Mouse (Mus musculus) hindbrain, postnatal 0 days (tissue): ENCODE results near the gene Slc52a3. TPM values are rescaled to one million over a fixed set of nuclear protein-coding genes. Genes with fewer than 3 reads are reported as not detected.

Experiments used
- ATAC-seq: fragments of 200-750 bp; cut with Nextera tagmentation; 2 replicates; pipeline ENCODE4 v1.8.0; 2017; ENCODE audit warnings: mild to moderate bottlenecking, moderate TSS enrichment, moderate library complexity
- DNase-seq: peaks from one replicate; pipeline ENCODE4 v3.0.0-alpha.2; 2015; ENCODE audit warnings: low spot score
- H3K27ac ChIP-seq: fragments of 300-500 bp; sonication (generic); 2 replicates; pipeline ENCODE4 v1.5.1; 2014; ENCODE audit warnings: mild to moderate bottlenecking
- H3K27me3 ChIP-seq: fragments of 300-500 bp; sonication (generic); 2 replicates; pipeline ENCODE4 v1.6.1; 2014; ENCODE audit warnings: low read length, mixed read lengths; ENCODE audit not compliant: insufficient read depth
- H3K36me3 ChIP-seq: fragments of 300-500 bp; sonication (generic); 2 replicates; pipeline ENCODE4 v1.6.1; 2014; ENCODE audit warnings: low read length, mixed read lengths; ENCODE audit not compliant: insufficient read depth
- H3K4me1 ChIP-seq: fragments of 300-500 bp; sonication (generic); 2 replicates; pipeline ENCODE4 v1.6.1; 2014; ENCODE audit warnings: antibody characterized with exemption, low read length, mixed read lengths; ENCODE audit not compliant: insufficient read depth
- H3K4me2 ChIP-seq: fragments of 300-500 bp; sonication (generic); 2 replicates; pipeline ENCODE4 v1.6.1; 2014; ENCODE audit warnings: low read depth, mild to moderate bottlenecking, low read length, moderate library complexity, mixed read lengths
- H3K4me3 ChIP-seq: fragments of 300-500 bp; sonication (generic); 2 replicates; pipeline ENCODE4 v1.5.1; 2014; ENCODE audit warnings: low read length
- H3K9ac ChIP-seq: fragments of 300-500 bp; sonication (generic); replicated peaks from 2 replicates; pipeline ENCODE4 v1.6.1; 2014; ENCODE audit warnings: mild to moderate bottlenecking, low read length, moderate library complexity, mixed read lengths
- H3K9me3 ChIP-seq: fragments of 300-500 bp; sonication (generic); 2 replicates; pipeline ENCODE4 v1.6.1; 2016; ENCODE audit warnings: low read length, mixed read lengths
- CTCF ChIP-seq: IDR thresholded peaks from 2 replicates; pipeline ENCODE4 v1.5.1; 2016; ENCODE audit warnings: antibody characterized with exemption, control low read depth, low read depth
- WGBS: fragments of 180-500 bp; shearing (Covaris S2); extraction: QIAGEN DNeasy Blood & Tissue Kit; methylation state at CpG from one replicate; pipeline ENCODE4 v1.1.7; 2014; 5-methylcytosine and 5-hydroxymethylcytosine counted together
- polyA plus RNA-seq: library from polyadenylated mRNA; unstranded; fragments of >200 nt; fragmentation: Nextera tagmentation; extraction: Ambion mirVana; gene quantifications from 2 replicates; pipeline ENCODE4 v1.2.1, GENCODE M21; 2015
- total RNA-seq: library from RNA; depleted of rRNA; stranded (reverse); fragments of >200 nt; gene quantifications from 2 replicates; pipeline ENCODE4 v1.2.3, GENCODE M21; 2014

Slc52a3 gene
- total and polyA plus RNA-seq, 2 experiments from 2014 or later, result 2.7 TPM

DNA sequence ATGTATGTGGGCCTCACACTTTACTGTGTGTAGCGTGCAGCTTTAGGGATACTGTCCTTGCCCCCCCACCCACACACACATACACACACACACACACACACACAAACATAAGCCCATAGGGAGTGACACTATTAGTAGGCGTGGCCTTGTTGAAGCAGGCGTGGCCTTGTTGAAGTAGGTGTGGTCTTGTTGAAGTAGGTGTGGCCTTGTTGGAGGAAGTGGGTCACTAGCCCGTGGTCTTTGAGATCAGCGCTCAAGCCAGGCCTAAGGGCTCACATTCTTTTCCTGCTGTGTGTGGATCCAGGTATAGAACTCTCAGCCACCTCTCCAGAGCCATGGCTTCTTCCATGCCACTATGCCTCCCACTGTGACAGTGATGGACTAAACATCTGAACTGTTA lies 34.7 kb downstream of the Slc52a3 start:
- DNase-seq (no peak), ATAC-seq (no peak)
- Histone ChIP-seq H3K9me3 (peaks cover 6% of the 10 kb centered on the region; the same call in 1 of the 2 replicates), H3K4me2 (no peak overlapping the region), H3K4me3 (no peak overlapping the region), H3K27ac (no peak overlapping the region), H3K4me1 (no peaks in the 10 kb centered on the region), H3K27me3 (no peaks in the 10 kb centered on the region), H3K9ac (no peak overlapping the region), H3K36me3 (no peaks in the 10 kb centered on the region)
- TF ChIP-seq CTCF, result no peak
- WGBS, result 87% methylated on average over 5 of the region's 5 CpGs

DNA sequence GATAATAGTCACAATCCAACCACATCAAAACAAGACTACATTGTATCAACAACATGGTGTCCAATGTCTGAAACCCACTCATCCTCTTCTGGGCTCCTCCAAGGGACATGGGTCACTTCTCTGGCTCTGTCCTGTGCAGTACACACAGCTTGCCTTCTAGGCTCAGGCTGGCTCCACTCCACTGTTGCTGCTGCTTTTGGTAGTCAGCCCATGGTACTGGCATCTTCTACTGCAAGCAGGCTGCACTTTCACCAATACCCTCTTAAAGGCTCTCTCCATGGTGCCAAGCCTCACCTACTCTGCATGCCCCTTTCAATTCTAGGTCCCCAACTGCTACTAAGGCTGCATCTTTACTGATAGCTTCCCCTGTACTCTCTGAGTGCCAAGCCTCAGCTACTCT lies 43.8 kb downstream of the Slc52a3 start:
- Histone ChIP-seq H3K4me2 (no peak overlapping the region), H3K4me1 (no peaks in the 10 kb centered on the region), H3K36me3 (no peaks in the 10 kb centered on the region), H3K27ac (no peak overlapping the region), H3K4me3 (no peak overlapping the region), H3K27me3 (no peaks in the 10 kb centered on the region), H3K9me3 (peaks cover 6% of the 10 kb centered on the region; the same call in 1 of the 2 replicates), H3K9ac (no peak overlapping the region)
- no peak for TF ChIP-seq CTCF
- ATAC-seq (no peak), DNase-seq (no peak)

DNA sequence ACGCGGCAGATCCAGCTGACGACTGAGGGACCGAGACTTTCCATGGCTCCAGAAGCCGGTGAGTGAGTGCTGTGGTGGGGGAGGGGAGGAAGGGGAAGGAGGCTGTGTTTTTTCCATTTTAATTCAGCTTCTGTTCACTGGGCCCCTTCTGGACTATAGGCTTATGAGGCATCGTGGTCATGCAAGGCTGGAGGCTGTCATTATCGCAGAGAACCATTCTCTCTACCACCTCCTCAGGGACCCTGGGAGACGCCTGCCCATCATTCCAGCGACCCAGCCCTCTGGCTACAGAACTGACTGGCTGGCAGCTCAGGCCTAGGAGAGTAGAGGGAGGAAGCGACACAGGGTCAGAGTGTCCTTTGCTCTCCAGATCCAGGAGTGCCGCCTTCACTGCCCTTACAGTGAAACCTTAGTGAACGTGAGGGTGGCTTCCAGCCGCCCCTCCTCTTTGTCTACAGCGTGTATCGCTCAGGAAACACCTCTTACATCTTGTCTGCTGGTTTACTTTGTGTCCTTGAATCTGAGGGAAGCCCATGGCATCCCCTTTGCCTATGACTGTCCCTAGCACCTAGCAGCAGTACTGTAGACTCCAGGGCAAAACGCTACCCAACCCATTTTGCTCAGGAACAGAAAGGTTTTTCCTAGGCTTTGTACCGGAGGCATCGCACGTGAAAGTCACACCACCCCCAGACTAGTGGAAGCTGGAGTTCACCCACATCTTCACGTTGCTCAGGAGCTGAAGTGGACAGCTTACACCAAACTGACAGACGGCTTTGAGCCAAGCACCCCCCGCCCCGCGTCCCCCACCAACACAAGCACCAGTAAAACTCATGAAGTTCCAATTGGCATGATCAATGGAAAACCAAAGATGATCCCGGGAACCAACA lies 51.0 kb downstream of the Slc52a3 start:
- ATAC-seq (peak; percentile 57), DNase-seq (peak; percentile 58)
- H3K9ac ChIP-seq, result no peak overlapping the region; the same call in 1 of the 2 replicates
- H3K4me1 ChIP-seq, result peaks cover 28% of the 10 kb centered on the region
- TF ChIP-seq CTCF, result no peak
- H3K9me3 ChIP-seq, result no peaks in the 10 kb centered on the region
- no peak overlapping the region for H3K4me3 ChIP-seq
- H3K36me3 ChIP-seq, result no peaks in the 10 kb centered on the region
- H3K27ac ChIP-seq, result peak overlapping the region; percentile 26; the same call in 1 of the 2 replicates
- H3K27me3 ChIP-seq, result no peaks in the 10 kb centered on the region
- 7% methylated on average over 25 of the region's 25 CpGs for WGBS
- H3K4me2 ChIP-seq, result peak overlapping the region; percentile 96

DNA sequence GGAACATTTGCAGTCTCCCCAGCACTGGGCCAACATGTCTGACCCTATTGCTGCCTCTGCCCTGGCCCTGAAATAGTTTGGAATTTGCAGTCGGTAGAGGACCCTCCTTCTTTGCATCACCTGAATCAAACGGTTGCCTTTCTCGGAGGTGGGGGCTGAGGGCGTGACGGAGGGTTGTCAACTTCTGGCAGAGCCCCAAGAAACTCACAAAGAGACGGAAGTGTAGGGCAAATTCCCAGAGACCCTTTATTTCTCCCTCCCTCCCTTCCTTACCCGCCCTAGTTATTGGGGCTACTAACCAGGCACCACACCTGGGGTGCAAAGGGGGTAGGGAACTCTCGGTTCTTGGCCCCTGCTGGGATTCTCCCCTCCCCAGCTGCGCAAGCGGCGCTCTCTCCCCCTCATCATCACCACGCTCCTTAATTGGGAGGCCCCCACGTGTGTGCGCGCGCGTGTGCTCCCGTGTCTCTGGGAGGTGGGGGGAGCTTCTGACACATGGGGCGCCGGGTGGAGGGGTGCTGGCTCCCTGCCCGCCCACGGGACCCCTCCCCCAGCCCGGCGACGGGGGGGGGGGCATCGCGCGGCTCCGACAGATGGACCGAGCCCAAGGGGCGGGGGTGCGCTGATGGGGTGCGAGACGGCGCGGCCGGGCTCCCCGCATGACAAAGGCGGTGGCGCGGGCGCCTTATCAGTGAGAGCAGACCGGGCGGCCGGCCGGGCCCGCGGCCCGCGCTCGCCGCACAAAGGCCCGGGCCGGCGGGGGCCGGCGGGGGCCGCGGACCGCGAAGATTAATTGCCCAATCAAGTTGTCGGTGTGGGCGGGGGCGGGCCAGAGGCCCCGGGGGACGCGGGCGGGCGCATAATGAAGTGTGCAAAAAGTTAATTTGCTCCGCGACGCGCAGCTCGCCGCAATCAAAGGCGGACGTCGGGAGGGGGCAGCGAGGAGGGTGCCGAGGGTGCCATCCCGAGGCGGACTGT lies 52.0 kb downstream of the Slc52a3 start:
- DNase-seq (peak; percentile 44), ATAC-seq (peak; percentile 36)
- TF ChIP-seq CTCF, result no peak
- Histone ChIP-seq H3K27me3 (no peaks in the 10 kb centered on the region), H3K4me3 (peak overlapping the region; percentile 56), H3K36me3 (no peaks in the 10 kb centered on the region), H3K4me2 (peak overlapping the region; percentile 96), H3K9ac (peak overlapping the region; percentile 62), H3K9me3 (no peaks in the 10 kb centered on the region), H3K27ac (peak overlapping the region; percentile 58; the same call in 1 of the 2 replicates), H3K4me1 (peaks cover 28% of the 10 kb centered on the region)
- WGBS, result 4% methylated on average over 68 of the region's 82 CpGs

DNA sequence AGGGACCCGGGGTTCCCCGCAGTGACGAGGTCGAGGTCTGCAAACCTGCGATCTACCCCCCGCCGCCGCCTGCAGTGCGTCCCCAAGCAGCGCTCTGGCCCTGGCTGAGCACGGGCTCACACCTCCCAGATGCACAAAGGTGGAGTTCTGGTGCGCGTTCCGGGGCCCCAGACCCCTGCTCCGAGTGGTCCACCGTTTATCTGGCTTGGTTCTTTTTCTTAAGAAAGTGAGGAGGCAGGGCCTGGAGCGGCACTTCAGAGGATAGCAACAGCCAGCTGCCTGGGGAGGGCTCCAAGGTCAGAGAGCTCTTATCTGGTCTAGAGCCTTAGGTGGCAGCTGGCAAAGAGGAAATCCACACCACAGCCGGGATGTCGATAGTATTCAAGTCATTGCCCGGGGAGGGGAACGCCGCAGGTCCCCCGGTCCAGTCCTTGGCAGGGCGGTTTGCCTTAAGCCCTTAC lies 52.7 kb downstream of the Slc52a3 start:
- under 1% methylated on average over 24 of the region's 24 CpGs for WGBS
- Histone ChIP-seq H3K36me3 (no peaks in the 10 kb centered on the region), H3K27me3 (no peaks in the 10 kb centered on the region), H3K4me1 (peaks cover 28% of the 10 kb centered on the region), H3K27ac (0 out of 2 replicates have a peak overlapping the region, but pooled peaks have one; percentile 58), H3K4me3 (peak overlapping the region; percentile 56), H3K9ac (peak overlapping the region; percentile 62), H3K9me3 (no peaks in the 10 kb centered on the region), H3K4me2 (peak overlapping the region; percentile 96)
- DNase-seq, result peak; percentile 21
- ATAC-seq, result peak; percentile 21
- no peak for TF ChIP-seq CTCF

DNA sequence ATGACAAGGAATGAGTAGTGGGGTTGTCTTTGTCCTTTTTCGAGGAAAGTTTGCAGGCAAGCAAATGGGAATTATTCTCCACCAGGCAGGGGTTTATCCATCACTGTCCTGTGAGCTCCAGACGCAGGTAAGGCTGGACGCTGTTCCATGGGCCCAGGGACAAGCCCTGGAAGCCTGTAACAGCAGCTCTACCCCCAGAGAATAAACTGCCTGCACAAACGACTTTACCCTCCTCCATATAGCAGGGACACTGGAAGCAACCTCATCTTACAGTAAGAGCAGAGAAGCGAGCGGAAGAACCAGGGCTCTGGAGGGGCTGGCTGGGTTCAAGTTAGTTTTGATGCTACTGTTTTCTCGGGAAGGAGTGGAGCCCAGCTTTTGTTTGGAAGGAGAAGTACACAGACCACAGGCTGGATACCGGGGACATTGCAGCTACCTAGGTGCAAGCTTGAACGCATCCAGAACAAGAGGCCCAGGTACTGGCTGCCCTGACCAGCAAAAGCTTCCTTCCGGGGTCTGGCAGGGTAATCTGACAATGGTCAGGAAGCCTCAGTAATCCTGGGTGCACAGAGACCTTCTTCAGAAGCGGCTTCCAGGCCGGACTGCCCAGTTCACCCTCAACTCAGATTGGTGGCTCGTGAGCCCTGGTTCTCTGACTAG lies 53.4 kb downstream of the Slc52a3 start:
- DNase-seq (no peak), ATAC-seq (no peak)
- Histone ChIP-seq H3K27ac (peak overlapping the region; percentile 33), H3K27me3 (no peaks in the 10 kb centered on the region), H3K4me3 (no peak overlapping the region), H3K4me2 (peak overlapping the region; percentile 96), H3K4me1 (peaks cover 28% of the 10 kb centered on the region), H3K36me3 (no peaks in the 10 kb centered on the region), H3K9me3 (no peaks in the 10 kb centered on the region), H3K9ac (no peak overlapping the region; the same call in 1 of the 2 replicates)
- TF ChIP-seq CTCF, result no peak
- 12% methylated on average over 13 of the region's 13 CpGs for WGBS
